Mouse (Mus musculus) frontal cortex, adult 2 months (tissue): ENCODE measurements around the gene Cenpi. TPM values are rescaled to one million over a fixed set of nuclear protein-coding genes. Genes with fewer than 3 reads are reported as not detected.
"Not testable (repeated sequence)": the region's sequence is repeated elsewhere in the genome, so short reads cannot be mapped to it uniquely, and the experiment has no call there.

Source experiments
- DNase-seq, 2 experiments: peaks; one replicate each; pipeline ENCODE4 v3.0.0; 2022; ENCODE audit warnings: low spot score in 1 of 2; ENCODE audit errors: extremely low spot score in 1 of 2
- polyA plus RNA-seq: library from polyadenylated mRNA; depleted of rRNA; stranded (reverse); fragments of >200 nt; gene quantifications from 2 replicates; pipeline ENCODE4 v1.2.3, GENCODE M21; 2012; rRNA removed

Gene Cenpi
- polyA plus RNA-seq = 0.44 and 0.54 TPM in 2 replicates

GRCm38 (mm10) chrX:134307534-134308274 is at the start of gene Cenpi:
Gene Cenpi (plus strand): TSS chrX:134308084.
- DNase-seq = peak; percentile 72 to 90

GRCm38 (mm10) chrX:134261191-134261590 is 46.7 kb upstream of the Cenpi start:
- DNase-seq = no peak

DNA sequence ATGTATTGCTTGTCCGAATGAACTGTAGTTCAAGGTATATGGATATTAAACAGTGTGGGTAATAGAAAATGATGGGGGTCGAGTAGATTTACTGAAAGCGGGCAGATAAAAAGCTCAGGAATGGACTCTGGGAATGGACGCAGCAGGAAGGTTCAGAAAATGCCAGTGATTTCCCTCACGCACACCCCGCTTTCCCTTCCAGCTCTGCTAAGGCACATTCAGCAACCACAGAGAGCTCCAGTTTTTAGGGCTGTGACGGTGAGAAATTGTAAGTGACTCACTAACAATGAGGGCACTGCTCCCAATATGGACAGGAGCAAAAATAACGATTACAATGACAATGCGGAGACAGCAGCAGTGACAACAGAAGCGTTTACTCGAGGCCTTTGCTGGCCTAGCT is 45.8 kb upstream of the Cenpi start:
- no peak for DNase-seq

- DNase-seq = no peak
Observed at GRCm38 (mm10) chrX:134275715-134276114, 32.2 kb upstream of the Cenpi start.

GRCm38 (mm10) chrX:134276275-134277160 is 31.4 kb upstream of the Cenpi start, which contains the start of gene Trmt2b:
Gene Trmt2b (minus strand): TSS chrX:134276984.
- DNase-seq = peak in 1 of 2 experiments; percentile 35

- no peak for DNase-seq
Observed at GRCm38 (mm10) chrX:134280531-134280930, 27.4 kb upstream of the Cenpi start.

DNA sequence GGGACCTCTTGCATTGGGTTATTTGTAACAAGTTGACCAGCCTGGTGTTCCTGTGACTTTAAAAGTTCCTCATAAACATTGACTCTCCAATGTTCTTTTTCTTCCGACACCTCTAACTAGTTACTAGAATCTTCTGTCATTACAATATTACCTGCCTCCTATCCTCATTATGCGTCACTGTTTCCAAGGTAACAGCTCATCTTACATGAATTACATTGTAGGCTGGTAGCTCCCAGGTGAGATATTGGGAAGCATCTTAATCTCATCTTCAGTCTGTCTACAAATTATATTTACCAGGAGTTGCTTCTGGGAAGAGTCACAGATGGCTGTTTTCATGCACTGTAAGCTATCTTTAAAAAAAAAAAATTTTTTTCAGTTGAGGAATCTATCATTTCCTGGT is 22.8 kb upstream of the Cenpi start:
- no peak for DNase-seq

- no peak for DNase-seq
Observed at GRCm38 (mm10) chrX:134285791-134286190, 22.1 kb upstream of the Cenpi start.

- no peak for DNase-seq
Observed at GRCm38 (mm10) chrX:134287305-134287704, 20.6 kb upstream of the Cenpi start.

DNA sequence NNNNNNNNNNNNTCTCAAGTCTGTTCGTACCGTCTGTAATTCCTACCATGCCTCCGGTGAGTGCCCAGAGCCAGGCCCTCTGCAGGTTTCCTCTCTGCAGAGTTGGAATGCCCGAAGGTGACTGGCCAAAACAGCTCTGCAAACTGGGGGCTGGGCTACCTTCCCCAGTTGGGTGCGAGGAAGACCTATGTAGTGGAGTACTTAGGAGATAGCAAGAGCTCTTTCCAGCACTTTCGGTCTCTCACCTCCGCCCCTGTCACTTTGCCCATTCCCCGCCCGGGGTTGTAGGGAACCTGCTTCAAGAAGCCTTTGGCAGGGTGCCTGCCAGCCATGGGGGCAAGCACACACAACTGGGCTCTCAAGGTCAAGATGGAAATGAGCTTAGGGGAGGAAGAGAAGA is 11.6 kb upstream of the Cenpi start:
- no peak for DNase-seq

DNA sequence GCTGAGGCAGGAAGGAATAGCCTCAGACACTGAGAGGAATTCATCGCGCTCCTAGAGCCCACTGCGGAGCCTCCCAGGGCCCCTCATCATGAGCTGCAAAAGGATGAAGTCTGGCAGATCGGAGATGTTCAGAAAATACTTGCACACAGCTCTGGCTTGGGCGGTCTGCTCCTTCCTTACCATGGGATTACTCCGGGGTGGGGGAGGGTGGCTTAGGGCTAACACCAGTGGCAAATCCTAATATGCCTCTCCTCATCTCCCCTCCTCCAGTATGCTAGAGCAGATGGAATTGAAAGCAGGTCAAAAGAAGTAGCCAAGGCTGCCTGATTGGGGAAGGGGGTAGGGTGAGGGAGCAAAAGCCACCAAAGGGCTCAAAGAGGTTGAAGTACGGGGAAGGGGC is 11.1 kb upstream of the Cenpi start:
- no peak for DNase-seq

DNA sequence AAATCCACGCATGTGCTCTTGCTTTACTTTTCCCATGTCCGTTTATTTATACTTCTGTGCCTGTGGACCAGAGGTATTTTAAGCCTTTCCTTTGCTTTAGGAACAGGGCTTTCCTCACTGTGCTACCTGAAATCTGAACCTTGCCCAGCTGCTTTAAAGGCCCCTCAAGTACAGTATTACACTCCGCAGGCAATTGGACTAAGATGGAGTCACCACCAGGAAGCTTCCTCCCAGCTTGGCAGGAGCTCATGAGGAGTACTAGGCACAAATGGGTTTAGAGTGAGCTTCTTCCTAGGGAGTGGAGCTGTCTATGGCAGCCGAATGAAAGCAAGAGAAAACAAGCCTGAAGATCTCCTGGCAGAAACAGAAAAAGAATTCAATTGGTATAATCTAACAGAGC is 10.7 kb upstream of the Cenpi start:
- no peak for DNase-seq

DNA sequence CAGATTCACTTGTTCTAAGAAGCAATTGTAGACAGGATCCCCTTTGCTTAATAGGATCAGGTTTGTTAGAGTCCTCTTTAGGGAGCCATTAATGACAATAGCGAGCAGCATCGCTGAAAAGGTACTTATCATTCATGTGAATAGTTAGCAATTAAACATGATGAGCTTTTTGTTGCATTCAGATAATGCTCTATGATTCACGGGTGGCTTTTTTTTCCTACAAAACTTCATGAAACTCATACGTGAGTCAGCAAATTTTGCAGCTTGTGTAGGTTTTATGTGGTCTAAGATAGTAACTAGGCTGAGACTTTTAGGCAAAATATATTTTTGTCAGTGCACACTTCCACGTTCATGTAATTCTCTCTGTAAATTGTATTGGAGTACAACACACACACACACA is 7.7 kb upstream of the Cenpi start:
- DNase-seq = no peak

DNA sequence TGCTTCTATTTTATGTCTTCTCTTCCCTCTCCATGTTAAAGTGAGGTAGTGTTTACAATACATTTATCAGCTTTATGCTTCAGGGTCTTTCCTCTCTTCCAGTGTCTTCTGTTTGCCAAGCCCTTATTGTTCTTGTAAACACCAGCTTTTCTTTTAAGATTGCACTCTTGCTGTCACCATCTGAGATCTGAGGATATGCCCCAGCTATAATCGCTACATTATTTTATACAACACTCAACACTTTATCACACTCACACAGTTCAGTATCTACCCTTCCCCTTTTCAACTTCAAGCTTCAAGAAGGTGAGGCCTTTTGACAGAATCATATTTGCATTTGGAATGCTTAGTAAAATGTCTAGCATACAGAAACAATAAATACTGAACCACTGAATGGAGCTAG is 4.6 kb upstream of the Cenpi start:
- no peak for DNase-seq

DNA sequence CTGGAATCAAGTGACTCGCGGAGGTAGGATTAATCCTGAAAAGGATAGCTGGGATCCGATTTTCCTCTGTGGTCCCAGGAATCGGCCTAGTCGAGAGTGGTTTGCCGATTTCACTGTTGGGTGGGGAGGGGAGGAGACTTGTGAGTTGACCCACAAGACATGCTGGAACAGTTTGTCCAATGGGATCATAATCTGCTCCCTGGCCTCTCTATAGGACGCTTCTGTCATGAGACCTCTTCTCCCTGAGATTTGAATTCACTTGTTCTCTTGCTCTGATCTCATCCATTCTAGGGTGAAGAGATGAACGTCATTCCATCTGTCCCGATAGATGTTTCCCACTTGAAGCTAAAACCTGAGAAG is 371 bp downstream of the Cenpi start:
- DNase-seq = no peak

DNA sequence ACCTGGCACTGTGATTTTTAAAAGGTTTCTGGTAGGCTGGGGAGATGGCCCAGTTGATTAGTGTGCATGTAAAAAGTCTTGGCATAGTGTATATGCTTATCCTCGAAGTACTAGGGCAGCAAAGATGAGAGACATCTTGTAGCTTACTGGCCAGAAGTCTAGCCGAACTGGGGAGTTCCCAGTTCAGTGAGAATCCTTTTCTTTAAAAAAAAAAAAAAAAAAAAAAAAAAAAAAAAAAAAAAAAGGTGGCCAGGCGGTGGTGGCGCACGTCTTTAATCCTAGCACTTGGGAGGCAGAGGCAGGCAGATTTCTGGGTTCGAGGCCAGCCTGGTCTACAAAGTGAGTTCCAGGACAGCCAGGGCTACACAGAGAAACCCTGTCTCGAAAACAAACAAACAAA is 3.3 kb downstream of the Cenpi start:
- DNase-seq = not testable (repeated sequence)

GRCm38 (mm10) chrX:134319153-134319932 is 11.5 kb downstream of the Cenpi start:
- DNase-seq = peak in 1 of 2 experiments; percentile 39

DNA sequence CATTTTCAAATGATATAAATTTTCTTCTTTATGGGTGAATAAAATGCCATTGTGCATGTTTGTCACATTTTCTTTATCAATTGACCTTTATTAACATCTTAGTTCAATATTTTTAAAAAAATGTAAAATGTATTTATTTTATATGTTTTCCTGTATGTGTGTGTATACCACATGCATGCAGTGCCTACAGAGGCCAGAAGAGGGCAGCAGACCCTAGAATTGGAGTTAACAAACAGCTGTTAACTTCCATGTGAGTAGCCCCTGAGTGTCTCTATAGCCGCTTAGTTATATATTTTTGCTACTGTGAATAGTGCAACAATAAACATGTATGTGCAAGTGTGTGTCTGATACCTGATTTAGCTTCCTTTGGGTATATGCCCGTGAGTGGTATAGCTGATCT is 25.4 kb downstream of the Cenpi start:
- DNase-seq = peak in 1 of 2 experiments; percentile 19

DNA sequence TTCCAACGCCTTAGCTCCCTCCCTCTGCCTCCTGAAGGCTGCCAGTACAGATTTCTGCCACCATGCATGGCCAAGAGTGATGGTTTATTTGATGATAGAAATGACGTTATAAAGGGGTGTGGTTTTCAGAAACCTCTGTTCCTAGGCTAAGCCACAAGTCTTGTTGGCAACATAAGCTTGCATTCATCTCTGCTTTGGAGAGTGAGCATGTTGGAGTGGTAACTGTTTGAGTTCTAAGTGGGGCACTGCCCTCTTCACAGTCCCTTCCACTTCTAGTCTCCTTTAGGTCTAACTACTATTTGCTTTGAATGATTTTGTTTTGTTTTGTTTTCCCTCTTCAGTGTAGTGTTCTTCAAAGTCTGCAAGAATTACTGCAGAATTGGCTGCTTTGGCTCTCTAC is 34.9 kb downstream of the Cenpi start:
- DNase-seq = no peak

DNA sequence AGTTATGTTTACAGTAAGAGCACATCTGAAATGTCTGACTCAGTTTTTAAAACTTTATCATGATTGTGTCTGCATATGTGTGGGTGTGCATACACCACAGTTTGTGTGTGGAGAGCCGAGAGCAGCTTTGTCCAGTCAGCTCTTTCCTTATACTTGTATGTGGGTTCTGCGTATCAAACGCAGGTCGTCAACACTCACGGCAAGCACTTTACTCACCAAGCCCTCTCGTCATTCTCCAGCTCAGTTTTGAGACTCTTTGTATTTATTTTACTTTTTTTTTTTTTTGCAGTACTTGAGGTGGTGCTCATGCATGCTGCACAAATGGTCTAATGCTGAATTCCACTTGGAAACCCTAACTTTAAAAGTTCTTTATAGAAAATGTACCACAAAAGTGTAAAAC is 42.3 kb downstream of the Cenpi start:
- no peak for DNase-seq

GRCm38 (mm10) chrX:134353848-134354247 is 46.0 kb downstream of the Cenpi start:
- DNase-seq = peak in 1 of 2 experiments; percentile 21
